In the genomic region with DNA sequence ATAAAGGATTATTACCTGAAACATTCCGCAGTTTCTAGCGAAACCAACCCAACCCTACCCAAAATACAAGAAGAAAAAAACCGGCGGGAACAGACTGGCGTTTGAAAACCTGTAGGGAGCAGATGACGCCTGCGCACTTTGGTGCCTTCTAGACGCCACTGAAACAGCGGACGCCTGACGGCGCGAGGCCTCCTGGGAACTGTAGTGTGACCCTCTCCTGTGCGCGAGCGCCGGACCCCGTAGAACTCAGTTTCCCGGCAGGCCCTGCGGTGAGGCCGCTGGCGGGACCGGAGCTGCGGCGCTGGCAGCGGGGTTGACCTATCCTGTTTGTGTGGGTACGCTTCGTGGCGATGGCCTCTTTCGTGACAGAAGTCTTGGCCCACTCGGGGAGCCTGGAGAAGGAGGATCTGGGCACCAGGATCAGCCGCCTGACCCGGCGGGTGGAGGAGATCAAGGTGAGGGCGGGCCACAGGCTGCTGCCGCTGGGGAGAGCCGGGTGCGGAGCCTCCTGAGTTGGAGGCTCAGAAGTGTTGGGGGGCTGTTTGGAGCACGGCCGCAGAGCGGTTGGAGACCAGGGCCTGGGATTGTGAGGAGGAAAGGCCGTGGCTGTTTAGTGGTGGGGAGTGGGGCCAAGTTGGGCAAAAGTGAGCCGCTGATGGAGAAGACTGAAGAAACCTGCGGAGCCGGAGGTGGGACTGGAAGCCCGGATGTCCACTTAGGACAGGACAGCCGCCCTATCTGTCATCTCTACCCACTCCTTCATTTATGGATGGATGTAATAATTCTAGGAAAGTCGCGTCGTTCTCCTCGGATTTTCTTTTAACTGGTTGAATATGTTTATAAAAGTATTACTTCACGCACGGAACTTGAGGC, we compare ENCODE assay signal across 8 mouse cellular contexts. TPM values are rescaled to one million over a fixed set of nuclear protein-coding genes. Genes with fewer than 3 reads are reported as not detected.
A peak's percentile ranks its signal among the peaks of the same experiment; 100 is the strongest.
DNase-seq lines count a peak whose midpoint lies in the region; ATAC-seq and TF ChIP-seq lines count a peak whose summit lies in the region.

Gene Zw10, plus strand, starts transcription at position 281 of the 873 bp plus-strand sequence.

- peak within 1 kb of the TSS; percentile 89 for H3K4me3 ChIP-seq in bone marrow, adult 2 months (replicated peaks; ENCODE audit: control insufficient read depth, low read depth, low read length)
- H3K4me3 ChIP-seq in embryonic facial prominence, embryonic 15.5 days (replicated peaks): peak within 1 kb of the TSS; percentile 84
- peak within 1 kb of the TSS; percentile 87 for H3K4me3 ChIP-seq in limb, embryonic 14.5 days (replicated peaks; ENCODE audit: low read length)
- H3K4me3 ChIP-seq in midbrain, postnatal 0 days (ENCODE audit: low read depth, low read length): peak within 1 kb of the TSS; percentile 91

- peak; percentile 99 for ATAC-seq in embryonic facial prominence, embryonic 15.5 days (ENCODE audit: insufficient number of reproducible peaks, low FRiP score, low TSS enrichment, low read depth)
- peak; percentile 98 for ATAC-seq in limb, embryonic 14.5 days (ENCODE audit: low FRiP score, low read depth)
- ATAC-seq in midbrain, postnatal 0 days (ENCODE audit: low FRiP score): peak; percentile 98

- peaks cover 16% of the 10 kb centered on the region for H3K36me3 ChIP-seq in embryonic facial prominence, embryonic 15.5 days
- peaks cover 25% of the 10 kb centered on the region for H3K36me3 ChIP-seq in limb, embryonic 14.5 days (ENCODE audit: control insufficient read depth, insufficient read depth, low read length)
- peaks cover 10% of the 10 kb centered on the region; the same call in 1 of the 2 replicates for H3K36me3 ChIP-seq in midbrain, postnatal 0 days (ENCODE audit: insufficient read depth, low read length)

- H3K27ac ChIP-seq in bone marrow, adult 2 months (ENCODE audit: control insufficient read depth, insufficient read depth, low read depth, low read length, poor library complexity): peak within 1 kb of the TSS; percentile 35; the same call in 1 of the 2 replicates
- peak within 1 kb of the TSS; percentile 83 for H3K27ac ChIP-seq in embryonic facial prominence, embryonic 15.5 days (replicated peaks)
- peak within 1 kb of the TSS; percentile 69 for H3K27ac ChIP-seq in limb, embryonic 14.5 days (replicated peaks; ENCODE audit: low read depth, low read length)
- peak within 1 kb of the TSS; percentile 52 for H3K27ac ChIP-seq in midbrain, postnatal 0 days (ENCODE audit: low read depth, low read length)

- no peaks in the 10 kb centered on the region for H3K9me3 ChIP-seq in embryonic facial prominence, embryonic 15.5 days (replicated peaks)
- no peaks in the 10 kb centered on the region for H3K9me3 ChIP-seq in limb, embryonic 14.5 days (ENCODE audit: control insufficient read depth, low read length)
- no peaks in the 10 kb centered on the region for H3K9me3 ChIP-seq in midbrain, postnatal 0 days (ENCODE audit: low read length)

- no peaks in the 10 kb centered on the region; the same call in 1 of the 2 replicates for H3K4me1 ChIP-seq in bone marrow, adult 2 months (ENCODE audit: control insufficient read depth, insufficient read depth, low read length)
- peaks cover 10% of the 10 kb centered on the region for H3K4me1 ChIP-seq in embryonic facial prominence, embryonic 15.5 days
- peaks cover 9% of the 10 kb centered on the region for H3K4me1 ChIP-seq in limb, embryonic 14.5 days (ENCODE audit: control insufficient read depth, insufficient read depth, low read length)
- no peaks in the 10 kb centered on the region for H3K4me1 ChIP-seq in midbrain, postnatal 0 days (ENCODE audit: insufficient read depth, low read length)

- no peak for TF ChIP-seq CTCF in bone marrow, adult 2 months (IDR thresholded peaks at IDR 0.05; ENCODE audit: control insufficient read depth, insufficient read depth, low read length)
- peak; percentile 2; the same call in 1 of the 2 replicates for TF ChIP-seq CTCF in midbrain, postnatal 0 days (IDR thresholded peaks at IDR 0.05)

- WGBS in bone marrow, adult 2 months: under 1% methylated on average over 53 of the region's 53 CpGs
- WGBS in embryonic facial prominence, embryonic 15.5 days: under 1% methylated on average over 53 of the region's 53 CpGs
- under 1% methylated on average over 53 of the region's 53 CpGs for WGBS in limb, embryonic 14.5 days
- WGBS in midbrain, postnatal 0 days: under 1% methylated on average over 53 of the region's 53 CpGs

- peak within 1 kb of the TSS; percentile 63 for H3K9ac ChIP-seq in embryonic facial prominence, embryonic 15.5 days
- peak within 1 kb of the TSS; percentile 88 for H3K9ac ChIP-seq in limb, embryonic 14.5 days (ENCODE audit: low read depth, low read length, severe bottlenecking)
- peak within 1 kb of the TSS; percentile 77 for H3K9ac ChIP-seq in midbrain, postnatal 0 days (replicated peaks; ENCODE audit: low read length, poor library complexity, severe bottlenecking)

- TF ChIP-seq POLR2A in bone marrow, adult 2 months (IDR thresholded peaks at IDR 0.05; ENCODE audit: borderline replicate concordance, control insufficient read depth, low read depth, low read length): peak; percentile 80
- TF ChIP-seq POLR2A in limb, embryonic 14.5 days (IDR thresholded peaks at IDR 0.05; ENCODE audit: borderline replicate concordance, extremely low read depth, insufficient read depth, insufficient read length): peak; percentile 90; the same call in 1 of the 2 replicates

- peak within 1 kb of the TSS; percentile 62 for H3K4me2 ChIP-seq in embryonic facial prominence, embryonic 15.5 days (replicated peaks)
- H3K4me2 ChIP-seq in limb, embryonic 14.5 days (replicated peaks; ENCODE audit: low read depth, low read length, severe bottlenecking): peak within 1 kb of the TSS; percentile 61
- peak within 1 kb of the TSS; percentile 67 for H3K4me2 ChIP-seq in midbrain, postnatal 0 days (ENCODE audit: low read depth, low read length, poor library complexity, severe bottlenecking)

- no peaks in the 10 kb centered on the region for H3K27me3 ChIP-seq in embryonic facial prominence, embryonic 15.5 days
- H3K27me3 ChIP-seq in limb, embryonic 14.5 days (ENCODE audit: control insufficient read depth, insufficient read depth, low read length): no peaks in the 10 kb centered on the region
- no peaks in the 10 kb centered on the region for H3K27me3 ChIP-seq in midbrain, postnatal 0 days (ENCODE audit: insufficient read depth, low read length)

- DNase-seq in 416B (ENCODE audit: low read depth): peak; percentile 94
- DNase-seq in heart, adult 8-10 months (ENCODE audit: low spot score): peak; percentile 96
- peak; percentile 96 for DNase-seq in kidney, adult 9 months
- DNase-seq in limb, embryonic 14.5 days (ENCODE audit: low spot score): peak; percentile 99
- peak; percentile 99 for DNase-seq in midbrain, postnatal 0 days (ENCODE audit: low spot score)
- peak; percentile 86 to 90 for DNase-seq in spleen, postnatal 14 days (ENCODE audit: low spot score in 2 of 2)

RNA-seq across cellular contexts. Expression of gene Zw10, which starts in this region (rescaled TPM):
- 22.2 and 32.1 TPM in 2 replicates for polyA plus RNA-seq in bone marrow, adult 2 months (2011; ENCODE audit: insufficient read depth, insufficient read length, low replicate concordance, missing spikeins)
- polyA plus RNA-seq in embryonic facial prominence, embryonic 15.5 days (2015; fragmentation: Nextera tagmentation; extraction: Ambion mirVana): 35.6 and 37.3 TPM in 2 replicates
- total RNA-seq in heart, adult 8-10 months (2022): 10 to 100 TPM; 11.6 to 13.5 (median 12.5) TPM
- polyA plus RNA-seq in limb, embryonic 14.5 days (2012; rRNA removed): 41.8 and 45.4 TPM in 2 replicates
- 36.5 and 42.2 TPM in 2 replicates for polyA plus RNA-seq in limb, embryonic 14.5 days (2014; fragmentation: Nextera tagmentation; extraction: Ambion mirVana)
- total RNA-seq in midbrain, postnatal 0 days (2014; rRNA removed): 11.7 and 14.2 TPM in 2 replicates
- polyA plus RNA-seq in midbrain, postnatal 0 days (2015; fragmentation: Nextera tagmentation; extraction: Ambion mirVana): 16.7 and 17.6 TPM in 2 replicates

Comparison
In these comparisons a context has a peak if more than half of its experiments do, and no peak if none do; other contexts are left out.
1. Peak in every context shown above with its lines: DNase-seq, ATAC-seq, H3K4me3 ChIP-seq and H3K27ac ChIP-seq.